Mouse (Mus musculus): ENCODE results near the gene Tfap2a. TPM values are rescaled to one million over a fixed set of nuclear protein-coding genes. Genes with fewer than 3 reads are reported as not detected.
A peak's percentile ranks its signal among the peaks of the same experiment; 100 is the strongest.

Gene Tfap2a
- polyA plus RNA-seq, 1 experiment from 2014 or later: 2.0 TPM

DNA sequence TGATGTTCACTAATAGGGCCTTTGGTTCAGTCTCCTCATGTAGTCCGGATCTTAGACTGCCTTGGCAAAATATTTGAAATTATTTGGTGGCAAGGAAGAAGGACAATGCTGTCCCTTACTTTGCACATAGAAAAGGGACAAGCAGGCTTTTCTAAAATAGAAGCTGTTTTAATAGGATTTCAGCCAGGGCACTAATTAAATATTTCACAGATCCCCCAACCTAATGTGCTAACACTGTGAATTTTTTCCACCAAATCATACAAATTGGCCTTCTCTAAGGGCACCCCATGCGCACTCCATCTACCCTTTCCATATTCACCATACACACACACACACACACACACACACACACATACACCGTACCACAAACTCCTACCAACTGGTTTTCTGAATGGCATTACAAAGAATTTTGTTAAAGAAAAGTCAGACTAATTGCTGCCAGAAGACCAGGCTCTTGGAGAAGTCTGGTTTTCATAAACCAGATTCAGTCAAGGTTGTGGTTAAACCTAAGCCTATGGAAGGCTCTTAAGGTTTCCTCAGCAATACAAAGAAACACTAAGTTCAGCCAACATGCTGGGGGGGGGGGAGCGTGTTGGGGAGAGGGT is 32.3 kb downstream of the Tfap2a start:
- Histone ChIP-seq H3K36me3 (replicated peaks) (no peaks in the 10 kb centered on the region), H3K27me3 (peaks cover 100% of the 10 kb centered on the region), H3K4me1 (peaks cover 32% of the 10 kb centered on the region), H3K9me3 (no peaks in the 10 kb centered on the region), H3K4me2 (no peak overlapping the region), H3K4me3 (replicated peaks) (no peak overlapping the region), H3K9ac (no peak overlapping the region), H3K27ac (no peak overlapping the region)
- 4% methylated on average over 4 of the region's 4 CpGs for WGBS
- no peak for ATAC-seq (ENCODE audit: low FRiP score)

DNA sequence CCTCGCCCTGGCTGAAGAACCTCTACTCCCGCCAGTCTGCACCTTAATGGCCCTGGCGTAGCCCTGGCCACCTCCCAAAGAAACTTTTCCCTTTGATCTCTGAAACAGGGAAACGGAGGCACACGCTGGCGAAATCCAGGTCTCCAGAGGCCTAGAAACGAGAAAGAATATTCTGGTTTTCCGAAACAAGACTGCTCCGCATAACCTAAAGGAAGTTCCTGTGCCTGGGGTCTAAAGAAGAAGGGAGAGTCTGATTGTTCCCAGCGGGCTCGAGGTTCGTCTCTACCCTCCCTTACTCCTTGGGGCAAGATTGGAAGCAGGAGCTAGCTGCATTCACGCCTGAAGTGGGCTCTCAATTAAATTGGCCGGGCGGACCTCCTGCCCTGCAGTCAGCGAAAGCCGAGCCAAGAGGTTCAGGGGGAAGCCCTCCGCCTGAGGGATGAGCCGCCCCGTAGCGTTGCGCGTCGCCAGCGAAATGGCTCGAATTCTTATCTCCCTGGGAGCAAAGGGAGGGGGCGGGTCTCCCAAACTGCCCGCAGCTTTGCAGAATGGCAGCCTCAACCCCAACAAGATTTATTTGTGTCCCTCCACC is 33.2 kb downstream of the Tfap2a start:
- 0% methylated on average over 27 of the region's 28 CpGs for WGBS
- Histone ChIP-seq H3K27me3 (peaks cover 100% of the 10 kb centered on the region), H3K9ac (no peak overlapping the region), H3K4me1 (peaks cover 32% of the 10 kb centered on the region), H3K27ac (no peak overlapping the region), H3K4me2 (peak overlapping the region; percentile 45), H3K4me3 (replicated peaks) (peak overlapping the region; percentile 20; the same call in 1 of the 2 replicates), H3K36me3 (replicated peaks) (no peaks in the 10 kb centered on the region), H3K9me3 (no peaks in the 10 kb centered on the region)
- ATAC-seq (ENCODE audit: low FRiP score): no peak

DNA sequence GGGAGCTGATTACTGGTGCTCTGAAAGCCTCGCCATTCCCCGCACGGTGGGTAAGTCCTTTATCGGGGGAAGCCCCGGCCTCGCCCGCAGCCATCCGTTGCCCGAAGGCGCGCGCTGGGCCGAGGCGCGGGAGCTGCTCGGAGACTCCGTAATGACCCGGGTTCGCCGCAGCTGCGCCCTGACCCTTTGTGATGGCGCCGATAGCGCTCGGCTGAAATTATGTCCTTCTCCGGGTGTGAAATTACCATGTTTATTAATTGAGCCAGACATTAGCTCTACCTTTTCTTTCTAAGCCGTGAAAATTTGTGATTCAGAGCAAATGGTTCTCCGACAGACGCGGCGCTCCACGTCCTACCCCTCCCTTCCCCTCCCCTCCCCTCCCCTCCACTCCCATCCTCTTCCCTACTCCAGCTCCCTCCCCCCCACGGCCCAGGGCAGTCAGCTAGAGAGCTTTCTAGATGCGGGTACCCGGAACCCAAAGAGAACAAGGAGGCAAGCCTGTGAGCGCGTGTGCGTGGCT is 34.1 kb downstream of the Tfap2a start:
- peak; percentile 71 for ATAC-seq (ENCODE audit: low FRiP score)
- no peak overlapping the region for H3K9ac ChIP-seq
- H3K4me1 ChIP-seq: peaks cover 27% of the 10 kb centered on the region
- H3K36me3 ChIP-seq (replicated peaks): no peaks in the 10 kb centered on the region
- no peaks in the 10 kb centered on the region for H3K9me3 ChIP-seq
- peak overlapping the region; percentile 45 for H3K4me2 ChIP-seq
- peaks cover 97% of the 10 kb centered on the region for H3K27me3 ChIP-seq
- H3K4me3 ChIP-seq (replicated peaks): peak overlapping the region; percentile 20
- WGBS: under 1% methylated on average over 38 of the region's 38 CpGs
- H3K27ac ChIP-seq: no peak overlapping the region

DNA sequence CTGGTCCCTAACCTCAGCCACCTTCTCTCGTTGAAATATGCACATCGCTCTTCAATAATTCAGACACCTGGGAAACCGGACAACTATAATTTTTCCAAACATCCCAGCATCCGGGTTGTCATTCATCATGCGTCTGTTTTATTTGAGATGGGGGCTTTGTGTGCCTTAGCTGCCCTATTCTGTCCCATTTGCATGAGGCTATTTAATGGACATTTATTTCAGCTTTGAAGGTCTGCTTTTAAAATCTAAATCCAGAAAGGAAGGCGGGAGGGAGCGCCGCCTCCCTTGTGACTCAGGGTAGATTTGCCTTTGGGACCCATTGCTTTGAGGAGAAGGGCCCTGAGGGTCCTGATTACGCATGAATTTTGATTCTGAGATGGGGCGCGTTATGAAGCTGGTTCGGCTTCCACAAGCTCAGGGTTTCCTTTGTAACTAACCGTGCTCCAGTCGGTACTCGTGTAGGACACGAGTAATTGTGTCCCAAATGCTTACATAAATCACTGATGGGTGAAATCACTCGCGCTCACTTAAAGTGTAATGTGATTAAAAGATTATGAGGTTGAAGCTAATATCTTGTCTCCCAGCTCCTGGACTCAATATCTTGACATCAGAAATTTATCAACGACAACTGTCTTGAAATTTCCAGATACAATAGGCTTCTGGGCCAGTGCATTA is 34.9 kb downstream of the Tfap2a start:
- Histone ChIP-seq H3K4me1 (peaks cover 21% of the 10 kb centered on the region), H3K9me3 (no peaks in the 10 kb centered on the region), H3K27ac (no peak overlapping the region), H3K4me2 (no peak overlapping the region), H3K4me3 (replicated peaks) (no peak overlapping the region), H3K9ac (no peak overlapping the region), H3K27me3 (peaks cover 92% of the 10 kb centered on the region), H3K36me3 (replicated peaks) (no peaks in the 10 kb centered on the region)
- no peak for ATAC-seq (ENCODE audit: low FRiP score)
- under 1% methylated on average over 19 of the region's 19 CpGs for WGBS

DNA sequence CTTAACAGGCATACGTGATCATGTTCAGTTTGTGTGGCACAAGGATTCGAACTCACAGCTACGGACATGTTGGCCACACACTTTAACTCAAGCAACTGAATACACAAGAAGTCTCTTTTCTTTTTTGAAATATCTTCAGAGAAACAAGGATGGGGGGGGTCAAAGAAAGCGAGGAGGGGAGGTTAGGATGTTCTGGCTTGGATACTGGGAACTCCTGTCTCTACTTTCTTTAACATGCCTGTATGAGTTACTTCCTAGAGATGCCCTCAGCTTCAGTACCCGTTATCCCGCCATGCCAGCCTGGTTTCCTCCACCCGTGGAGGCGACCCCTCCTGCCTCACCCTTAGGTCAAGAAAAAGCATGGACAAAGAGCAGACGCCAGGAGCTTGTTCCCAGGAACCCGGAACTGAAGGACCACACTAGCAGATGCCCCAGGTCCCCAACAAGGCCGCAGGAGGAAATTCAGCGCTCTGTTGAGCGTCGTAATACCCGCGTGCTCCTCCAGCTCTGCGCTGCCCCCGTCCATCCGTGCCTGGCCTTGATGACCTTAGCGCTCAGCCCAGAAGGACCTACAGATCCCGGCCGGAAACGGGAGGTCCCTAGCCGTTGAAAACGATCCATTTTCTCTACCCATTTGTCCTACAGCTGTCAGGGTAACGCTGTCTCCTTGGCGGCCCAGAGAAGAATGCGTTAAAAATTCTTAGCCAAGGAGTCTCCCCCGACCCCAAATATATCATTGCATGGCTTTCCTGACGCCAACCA is 35.6 kb downstream of the Tfap2a start:
- Histone ChIP-seq H3K4me2 (no peak overlapping the region), H3K27ac (no peak overlapping the region)

DNA sequence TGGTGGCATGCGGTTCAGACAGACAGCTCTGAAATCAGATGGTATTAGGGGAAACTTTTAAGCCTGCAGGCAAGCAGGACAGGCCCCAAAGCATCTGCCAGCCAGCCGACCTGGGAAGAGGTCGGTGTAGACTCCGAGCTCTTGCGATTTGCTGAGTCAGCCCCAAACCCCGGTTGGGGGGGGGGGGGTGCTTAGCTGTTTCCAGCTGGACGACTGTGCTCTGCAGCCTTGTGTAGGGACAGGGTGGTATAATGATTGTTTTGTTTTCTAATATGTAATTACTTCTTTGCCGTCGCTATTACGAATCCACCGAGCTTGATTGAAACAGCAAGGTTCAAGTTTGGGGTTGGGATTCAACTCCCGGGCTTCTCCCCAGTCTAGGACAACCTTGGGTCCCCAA is 36.5 kb downstream of the Tfap2a start:
- Histone ChIP-seq H3K4me2 (no peak overlapping the region), H3K4me1 (peaks cover 21% of the 10 kb centered on the region), H3K9me3 (no peaks in the 10 kb centered on the region), H3K9ac (no peak overlapping the region), H3K4me3 (replicated peaks) (no peak overlapping the region), H3K27ac (no peak overlapping the region), H3K27me3 (peaks cover 86% of the 10 kb centered on the region), H3K36me3 (replicated peaks) (no peaks in the 10 kb centered on the region)
- no peak for ATAC-seq (ENCODE audit: low FRiP score)
- 3% methylated on average over 12 of the region's 12 CpGs for WGBS

More for the DNA sequence above, 35.6 kb downstream of the Tfap2a start:
- H3K9me3 ChIP-seq: no peaks in the 10 kb centered on the region
- no peak for ATAC-seq (ENCODE audit: low FRiP score)
- H3K4me1 ChIP-seq: peaks cover 21% of the 10 kb centered on the region
- 4% methylated on average over 30 of the region's 30 CpGs for WGBS
- no peaks in the 10 kb centered on the region for H3K36me3 ChIP-seq (replicated peaks)
- H3K27me3 ChIP-seq: peaks cover 92% of the 10 kb centered on the region
- H3K9ac ChIP-seq: no peak overlapping the region
- no peak overlapping the region for H3K4me3 ChIP-seq (replicated peaks)

DNA sequence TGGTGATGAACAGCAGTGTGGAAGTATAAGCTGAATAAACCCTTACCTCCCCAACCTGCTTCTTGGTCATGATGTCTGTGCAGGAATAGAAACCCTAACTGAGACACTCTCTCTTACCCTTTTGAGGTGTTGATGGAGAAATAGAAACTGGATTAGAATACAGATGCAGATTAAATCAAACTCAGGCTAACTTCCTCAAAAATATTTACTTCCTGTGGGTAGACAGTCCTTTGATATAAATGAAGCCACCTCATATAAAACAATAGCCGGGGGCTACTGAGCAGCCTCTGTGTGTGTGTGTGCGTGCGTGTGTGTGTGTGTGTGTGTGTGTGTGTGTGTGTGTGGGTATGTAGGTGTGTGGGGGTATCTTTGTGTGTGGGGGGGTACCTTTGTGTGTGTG is 52.4 kb downstream of the Tfap2a start:
- H3K9me3 ChIP-seq: no peaks in the 10 kb centered on the region
- no peaks in the 10 kb centered on the region for H3K4me1 ChIP-seq
- no peak for ATAC-seq (ENCODE audit: low FRiP score)
- WGBS: 91% methylated on average over 3 of the region's 3 CpGs
- no peaks in the 10 kb centered on the region for H3K36me3 ChIP-seq (replicated peaks)
- H3K4me2 ChIP-seq: no peak overlapping the region
- no peak overlapping the region for H3K4me3 ChIP-seq (replicated peaks)
- H3K9ac ChIP-seq: no peak overlapping the region
- no peak overlapping the region for H3K27ac ChIP-seq
- no peaks in the 10 kb centered on the region for H3K27me3 ChIP-seq

DNA sequence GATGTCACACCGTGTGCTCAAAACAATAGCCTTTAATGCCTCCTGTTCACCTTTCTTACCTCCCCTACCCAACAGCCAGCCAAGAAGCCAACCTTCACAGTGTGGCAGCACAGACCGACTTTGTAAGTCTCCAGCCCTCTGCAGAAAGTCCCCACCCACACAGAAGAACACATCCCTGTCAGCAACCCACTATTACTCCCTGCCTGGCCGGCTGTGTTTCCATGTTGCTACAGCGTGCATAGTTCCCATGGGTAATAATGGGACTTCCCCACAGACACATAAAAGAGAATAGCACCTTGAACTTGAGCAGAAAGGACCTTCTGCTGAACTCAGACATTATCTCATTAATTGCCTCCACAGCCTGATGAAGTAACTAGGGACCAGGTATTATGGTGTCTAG is 61.4 kb downstream of the Tfap2a start:
- Histone ChIP-seq H3K27me3 (no peaks in the 10 kb centered on the region), H3K4me3 (replicated peaks) (no peak overlapping the region), H3K9ac (no peak overlapping the region), H3K36me3 (replicated peaks) (no peaks in the 10 kb centered on the region), H3K4me1 (no peaks in the 10 kb centered on the region), H3K27ac (no peak overlapping the region), H3K4me2 (no peak overlapping the region), H3K9me3 (no peaks in the 10 kb centered on the region)
- WGBS: 55% methylated on average over 4 of the region's 4 CpGs
- ATAC-seq (ENCODE audit: low FRiP score): no peak

Other genes starting within 250 kb of the Tfap2a start
- gene Gcnt2, start 121.4 kb upstream of the Tfap2a start, polyA plus RNA-seq (2016; fragmentation: Nextera tagmentation; extraction: Ambion mirVana): 3.6 and 4.4 TPM in 2 replicates